Mouse (Mus musculus): Measurements from ENCODE around the gene Relch. TPM values are rescaled to one million over a fixed set of nuclear protein-coding genes. Genes with fewer than 3 reads are reported as not detected.

Relch gene
- polyA plus RNA-seq (2012; rRNA removed), result 29.3 and 37.3 TPM in 2 replicates

GRCm38 (mm10) chr1:105663171-105663961, at the start of gene Relch, which contains the start of gene Pign:
Gene Relch, plus strand, starts transcription at chr1:105663861.
Gene Pign, minus strand, starts transcription at chr1:105663677.

GRCm38 (mm10) chr1:105780457-105781364, 117.0 kb downstream of the Relch start, which contains the start of gene Tnfrsf11a:
Gene Tnfrsf11a, plus strand, starts transcription at chr1:105780718.

Other genes starting within 250 kb of the Relch start
- gene Pign, start 184 bp upstream of the Relch start, polyA plus RNA-seq (2012; rRNA removed), result 8.1 and 10.4 TPM in 2 replicates
- 5.2 and 6.3 TPM in 2 replicates for gene Tnfrsf11a, start 116.9 kb downstream of the Relch start, polyA plus RNA-seq (2012; rRNA removed)